Mouse (Mus musculus) thymus, adult 2 months (tissue): ENCODE results near the gene Itm2b.

Experiments used
- CTCF ChIP-seq: fragments of 200-500 bp; IDR thresholded peaks from 2 replicates; pipeline ENCODE4 v1.5.1; 2012; ENCODE audit warnings: mild to moderate bottlenecking, control low read depth, low read length, moderate library complexity, borderline replicate concordance; ENCODE audit not compliant: control insufficient read depth, poor library complexity, insufficient read depth; ENCODE audit errors: extremely low read depth
- POLR2A ChIP-seq: fragments of 200-500 bp; IDR thresholded peaks from 2 replicates; pipeline ENCODE4 v1.6.1; 2012; ENCODE audit warnings: mild to moderate bottlenecking, low read length, control low read depth, moderate library complexity; ENCODE audit not compliant: control insufficient read depth, poor library complexity, insufficient read depth; ENCODE audit errors: extremely low read depth

GRCm38 (mm10) chr14:73326511-73326910, 58.6 kb downstream of the Itm2b start:
- no peak for TF ChIP-seq CTCF
- no peak for TF ChIP-seq POLR2A
